Mouse (Mus musculus) heart, adult 8-10 months (tissue): Measurements from ENCODE around the gene Pla1a. TPM values are rescaled to one million over a fixed set of nuclear protein-coding genes. Genes with fewer than 3 reads are reported as not detected.
"Not testable (repeated sequence)": the region's sequence is repeated elsewhere in the genome, so short reads cannot be mapped to it uniquely, and the experiment has no call there.

ENCODE experiments used
- DNase-seq: peaks from one replicate; pipeline ENCODE4 v3.0.0; 2022; ENCODE audit warnings: low spot score
- total RNA-seq, 4 experiments: library from RNA; stranded (reverse); gene quantifications; 2 replicates each; pipeline ENCODE4 v1.2.4; 2022

Pla1a gene
- 10 to 100 TPM in 3 of 4 experiments, 1 to 10 TPM in 1; 5.9 to 12.0 (median 10.6) TPM for total RNA-seq

DNA sequence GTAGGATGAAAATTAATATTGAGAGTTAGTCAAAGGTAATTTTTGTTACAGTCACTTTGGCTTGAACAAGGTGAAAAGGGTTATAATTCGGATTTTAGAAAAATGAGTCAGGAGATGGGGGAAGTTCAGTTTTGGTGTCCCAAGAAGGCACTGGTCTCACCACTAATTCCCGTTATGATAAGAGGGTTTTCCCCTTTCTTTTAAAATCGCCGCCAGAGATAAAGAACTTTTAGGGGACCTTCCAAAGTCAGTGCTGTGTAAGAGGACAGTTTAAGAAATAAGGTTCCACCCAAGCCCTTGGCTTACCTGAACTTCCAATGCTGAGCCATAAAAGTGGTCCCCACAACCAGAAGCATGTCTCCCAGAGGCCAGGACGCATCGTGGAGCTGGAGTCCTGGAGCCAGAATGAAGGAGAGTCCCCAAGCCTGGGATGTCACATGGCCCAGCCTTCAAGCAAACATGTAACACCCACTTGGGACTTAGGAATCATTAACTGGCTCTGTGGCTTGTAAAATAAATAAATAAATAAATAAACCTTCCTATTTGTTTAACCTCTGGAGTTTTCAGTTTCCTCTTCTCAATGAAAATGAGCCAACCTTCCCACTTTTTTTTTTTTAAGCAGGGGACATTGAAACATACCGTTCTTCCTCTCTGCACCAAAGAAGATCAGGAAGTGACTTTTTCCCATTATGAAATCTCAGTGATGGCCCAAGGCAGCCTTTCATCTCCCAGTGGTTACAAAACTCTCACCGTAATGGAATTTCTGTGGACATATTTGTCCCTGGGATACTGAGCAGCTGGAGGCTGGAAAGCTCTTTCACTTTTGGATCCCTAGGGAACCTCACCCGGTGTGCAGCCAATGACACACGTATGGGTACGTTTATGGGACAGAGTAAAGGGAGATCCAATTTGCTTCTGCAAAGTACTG lies at the start of gene Pla1a:
TSS of gene Pla1a (minus strand) at position 648 of the 928 bp plus-strand sequence.
- DNase-seq = peak; percentile 29

DNA sequence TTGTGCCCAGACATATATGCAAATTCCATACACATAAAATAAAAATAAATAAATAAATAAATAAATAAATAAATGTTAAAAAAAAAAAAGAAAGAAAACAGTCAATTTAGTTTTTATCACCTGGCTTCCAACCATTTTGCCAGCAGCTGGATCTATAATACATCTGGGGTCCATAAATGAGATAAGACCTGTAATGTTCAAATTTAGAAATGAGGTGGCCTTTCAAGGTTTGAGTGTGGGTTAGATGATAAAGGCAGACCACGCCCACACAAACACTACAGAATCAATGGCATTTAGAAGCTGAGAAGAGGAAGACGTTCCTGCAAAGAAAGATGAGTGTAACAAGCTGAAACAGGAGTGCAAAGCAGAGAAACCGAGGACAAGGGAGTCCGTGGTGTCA lies 48.4 kb upstream of the Pla1a start:
- DNase-seq = no peak

DNA sequence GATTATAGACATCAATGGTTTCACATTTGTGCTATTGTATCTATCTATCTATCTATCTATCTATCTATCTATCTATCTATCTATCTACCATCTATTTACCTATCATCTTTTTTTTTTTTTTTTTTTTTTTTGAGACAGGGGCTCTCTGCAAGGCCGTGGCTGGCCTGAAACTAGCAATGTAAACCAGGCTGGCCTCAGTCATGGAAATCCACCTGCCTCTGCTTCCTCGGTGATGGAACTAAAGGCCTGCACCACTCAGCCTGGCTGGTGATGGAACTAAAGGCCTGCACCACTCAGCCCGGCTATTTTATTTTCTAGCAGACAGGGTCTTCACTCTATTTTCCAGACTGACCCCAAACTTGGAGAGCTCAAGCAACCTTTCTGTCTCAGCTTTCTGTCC lies 45.4 kb upstream of the Pla1a start:
- DNase-seq = no peak

- not testable (repeated sequence) for DNase-seq
Measured at GRCm38 (mm10) chr16:38477241-38477608, 44.3 kb upstream of the Pla1a start.

DNA sequence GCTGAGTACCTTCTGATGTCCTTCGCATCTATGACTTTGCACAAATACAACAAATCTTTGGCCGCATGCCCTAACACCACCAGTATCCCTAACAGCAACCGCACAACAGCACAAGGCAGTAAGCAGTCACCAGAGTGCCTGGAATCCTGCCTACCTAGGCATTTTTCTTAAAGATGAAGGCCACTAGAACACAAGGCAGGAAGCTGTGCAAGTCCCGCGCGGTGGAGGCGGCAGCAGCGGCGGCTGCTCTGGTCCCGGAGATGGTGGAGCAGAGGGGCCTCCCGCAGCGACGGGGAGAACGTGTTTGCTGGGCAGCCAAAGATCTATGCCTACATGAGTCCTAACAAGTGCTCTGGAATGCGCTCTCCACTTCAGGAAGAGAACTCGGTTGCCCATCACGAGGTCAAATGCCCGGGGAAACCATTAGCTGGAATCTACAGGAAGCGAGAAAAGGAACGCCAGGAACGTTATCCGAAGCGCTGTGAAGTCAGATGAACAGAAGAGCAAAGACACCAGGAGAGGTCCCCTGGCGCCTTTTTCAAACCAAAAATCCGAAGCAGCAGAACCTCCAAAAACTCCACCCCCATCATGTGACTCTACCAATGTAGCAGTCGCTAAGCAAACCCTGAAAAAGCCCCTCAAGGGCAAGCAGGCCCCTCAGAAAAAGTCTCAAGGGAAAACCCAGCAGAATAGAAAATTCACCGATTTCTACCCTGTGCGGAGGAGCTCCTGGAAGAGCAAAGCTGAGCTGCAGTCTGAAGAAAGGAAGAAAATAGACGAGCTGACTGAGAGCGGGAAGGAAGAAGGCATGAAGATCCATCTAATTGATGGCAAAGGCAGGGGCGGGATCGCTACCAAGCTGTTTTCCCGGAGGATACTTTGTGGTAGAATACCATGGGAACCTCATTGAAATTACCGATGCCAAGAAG lies 43.6 kb upstream of the Pla1a start:
- peak; percentile 39 for DNase-seq

- no peak for DNase-seq
Measured at GRCm38 (mm10) chr16:38475681-38476311, 42.9 kb upstream of the Pla1a start.

GRCm38 (mm10) chr16:38474677-38475286 lies 41.8 kb upstream of the Pla1a start:
- DNase-seq = no peak

DNA sequence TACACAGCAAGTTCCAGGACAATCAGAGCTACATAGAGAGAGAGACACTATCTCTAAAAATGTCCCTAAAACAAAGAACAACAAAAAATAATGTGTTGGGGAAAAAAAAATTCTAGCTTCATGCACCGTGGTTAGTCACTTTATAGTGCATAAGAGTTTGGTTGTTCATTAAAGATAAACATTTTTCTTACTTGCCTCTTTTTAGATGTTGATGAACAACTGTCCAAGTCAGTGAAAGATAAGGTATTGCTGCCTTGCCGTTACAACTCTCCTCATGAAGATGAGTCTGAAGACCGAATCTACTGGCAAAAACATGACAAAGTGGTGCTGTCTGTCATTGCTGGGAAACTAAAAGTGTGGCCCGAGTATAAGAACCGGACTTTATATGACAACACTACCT lies 40.7 kb upstream of the Pla1a start:
- no peak for DNase-seq

DNA sequence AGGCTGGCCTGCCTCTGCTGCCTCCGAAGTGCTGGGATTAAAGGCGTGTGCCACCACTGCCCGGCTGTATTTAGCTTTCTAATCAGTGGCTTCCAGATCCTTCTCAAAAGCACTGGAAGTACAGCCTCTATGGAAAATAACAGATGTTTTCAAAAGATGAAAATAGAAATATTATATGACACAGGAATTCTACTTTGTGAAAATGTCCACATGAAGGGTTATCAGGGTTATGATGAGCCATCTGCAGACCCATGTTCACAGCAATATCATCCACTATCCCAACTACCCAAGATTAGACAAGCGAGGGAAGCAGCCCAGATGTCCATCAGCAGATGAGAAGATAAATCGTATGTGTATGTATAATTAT lies 39.5 kb upstream of the Pla1a start:
- no peak for DNase-seq

- DNase-seq = no peak
Measured at GRCm38 (mm10) chr16:38471697-38472506, 39.0 kb upstream of the Pla1a start.

DNA sequence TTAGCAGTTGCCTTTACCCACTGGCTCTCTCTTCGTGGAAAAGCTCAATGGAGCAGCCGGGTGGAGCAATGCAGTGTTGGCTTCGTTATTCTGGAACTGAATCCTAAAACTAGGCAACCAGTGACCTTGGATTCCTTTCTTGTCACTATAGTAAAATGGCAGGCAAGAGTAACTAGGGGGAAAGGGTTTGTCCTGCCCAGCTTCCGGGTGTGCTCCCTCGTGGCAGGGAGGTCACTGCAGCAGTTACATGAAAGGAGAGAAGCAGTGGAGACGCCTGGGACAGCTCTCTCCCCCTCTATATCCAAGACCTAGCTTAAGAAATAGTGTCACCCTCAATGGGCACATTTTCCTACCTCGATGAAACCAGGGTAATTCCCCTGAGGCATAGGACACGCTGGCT lies 36.5 kb upstream of the Pla1a start:
- DNase-seq = no peak

DNA sequence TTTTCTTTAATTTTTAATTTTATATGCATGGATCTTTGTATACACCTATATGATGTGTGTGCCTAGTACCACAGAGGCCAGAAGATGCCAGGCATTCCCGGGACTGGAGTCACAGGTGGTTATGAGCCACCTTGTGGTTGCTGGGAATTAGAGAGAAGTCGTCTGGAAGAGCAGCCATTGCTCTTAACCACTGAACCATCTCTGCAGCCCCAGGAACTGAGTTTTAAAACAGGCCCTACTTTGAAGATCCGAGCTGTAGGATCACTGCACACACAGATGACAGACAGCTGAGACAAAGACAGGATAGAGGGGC lies 35.7 kb upstream of the Pla1a start:
- DNase-seq = no peak

DNA sequence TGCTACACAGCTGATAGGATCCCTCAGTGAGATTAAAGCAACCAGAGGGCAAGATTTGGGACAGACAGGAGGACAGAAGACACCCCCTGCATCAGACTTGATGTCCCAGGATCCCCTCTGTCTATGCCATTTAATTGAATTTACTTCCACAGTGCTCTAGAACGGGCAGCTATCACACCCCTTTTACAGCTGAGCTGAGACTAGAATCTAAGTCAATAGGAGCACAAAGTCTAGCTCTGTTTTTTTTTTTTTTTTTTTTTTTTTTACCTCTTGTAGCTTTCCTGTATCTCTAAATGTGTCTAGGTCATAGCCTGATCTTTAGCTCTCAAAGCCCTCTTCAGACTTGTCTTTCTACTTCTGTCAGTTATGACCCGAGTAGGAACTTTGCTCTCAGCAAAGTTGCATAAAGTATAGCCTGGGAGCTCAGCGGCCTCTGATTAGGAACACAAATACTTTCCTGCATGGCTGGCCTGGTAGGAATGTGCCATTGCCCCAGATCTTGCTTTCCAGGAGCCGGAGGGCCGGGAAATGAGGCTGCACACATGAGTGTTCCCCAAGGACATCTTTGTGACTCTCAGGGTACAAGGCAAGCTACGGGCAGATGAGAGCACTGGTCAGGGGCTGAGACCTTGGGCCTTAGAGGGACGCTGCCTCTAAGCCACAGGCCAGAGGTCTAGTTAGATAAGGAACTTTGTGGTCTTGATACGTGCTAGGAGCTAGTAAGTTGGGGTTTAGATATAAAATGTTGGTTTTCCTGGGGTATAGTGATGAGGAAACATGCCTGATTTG lies 35.2 kb upstream of the Pla1a start:
- DNase-seq = no peak

GRCm38 (mm10) chr16:38467091-38467916 lies 34.4 kb upstream of the Pla1a start:
- no peak for DNase-seq

- no peak for DNase-seq
Measured at GRCm38 (mm10) chr16:38466089-38466488, 33.1 kb upstream of the Pla1a start.

DNA sequence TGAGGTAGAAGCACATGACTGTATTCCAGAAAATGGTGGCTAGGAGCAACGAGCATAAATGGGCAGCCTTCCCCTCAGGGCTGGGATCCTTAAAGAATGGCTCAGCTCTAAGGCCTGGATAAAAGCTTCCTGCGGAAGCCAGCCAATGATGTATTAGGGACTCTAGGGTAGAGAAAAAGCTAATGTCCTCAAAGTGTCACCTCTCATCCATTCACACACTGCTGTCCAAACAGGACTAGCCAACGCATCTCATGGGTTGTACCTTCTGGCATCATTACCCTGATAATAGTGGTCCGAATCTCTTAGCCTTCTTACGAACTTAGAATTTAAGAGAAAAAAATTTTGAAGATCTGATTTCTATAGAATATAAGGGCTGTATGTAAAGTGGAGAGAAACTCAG lies 30.4 kb upstream of the Pla1a start:
- no peak for DNase-seq

DNA sequence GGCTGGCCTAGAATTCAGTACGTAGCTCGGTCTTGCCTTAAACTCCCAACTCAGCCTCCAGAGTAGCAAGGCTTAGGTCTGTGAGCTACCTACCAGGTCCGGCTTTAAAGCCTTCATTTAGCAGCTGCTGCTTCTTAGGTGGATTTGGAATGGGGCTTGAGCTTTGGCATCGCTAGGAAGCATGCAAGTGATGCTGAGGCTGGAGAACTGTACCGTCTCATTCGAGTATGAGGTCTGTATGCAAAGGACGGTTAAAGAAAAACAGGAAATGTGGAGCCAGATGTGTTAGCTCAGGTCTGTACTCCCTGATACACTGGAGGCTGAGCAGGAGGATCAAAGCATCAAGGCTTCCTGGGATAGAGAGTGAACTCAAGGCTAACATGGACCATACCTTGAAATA lies 29.2 kb upstream of the Pla1a start:
- DNase-seq = no peak

DNA sequence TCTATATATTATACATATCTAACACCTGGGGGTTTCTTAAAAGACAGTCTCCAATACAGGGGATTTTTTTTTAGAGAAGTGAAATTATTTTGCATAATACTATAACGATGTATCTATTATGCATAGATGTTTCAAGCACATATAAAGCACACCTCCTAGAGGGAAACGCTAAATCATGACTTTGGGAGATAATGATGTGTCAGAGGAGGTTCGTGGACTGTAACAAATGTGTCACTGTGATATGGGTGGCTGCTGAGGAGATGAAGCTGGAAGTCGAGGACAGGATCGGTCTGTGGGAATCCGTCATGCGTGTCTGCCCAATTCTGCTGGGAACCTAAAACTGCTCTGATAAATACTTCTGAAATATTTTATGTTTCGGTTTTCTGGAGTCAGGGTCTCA lies 28.8 kb upstream of the Pla1a start:
- no peak for DNase-seq

GRCm38 (mm10) chr16:38459990-38460389 lies 27.0 kb upstream of the Pla1a start:
- DNase-seq = no peak
